ENCODE assay signal across 8 mouse cellular contexts in the genomic region with DNA sequence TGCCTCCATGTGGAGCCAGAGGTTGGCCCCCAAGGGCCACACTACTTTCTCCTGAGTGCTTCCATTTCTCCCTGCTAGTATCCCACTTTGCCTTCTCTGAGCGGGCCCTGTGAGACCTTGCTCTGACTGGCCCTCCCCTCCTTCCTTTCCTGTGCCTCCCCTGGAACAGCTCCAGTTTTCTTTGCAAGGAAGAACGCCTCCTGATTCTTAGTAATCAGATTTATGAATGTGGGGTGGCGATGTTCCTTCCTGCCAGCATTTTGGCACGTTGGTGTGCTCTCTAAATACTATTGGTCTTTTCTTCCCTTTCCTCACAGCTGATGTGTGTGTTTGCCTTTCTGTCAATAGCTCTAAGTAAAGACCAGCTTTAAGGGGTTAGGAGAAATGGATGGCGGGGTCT.
A peak's percentile ranks its signal among the peaks of the same experiment; 100 is the strongest.
DNase-seq lines count a peak whose midpoint lies in the region; ATAC-seq and TF ChIP-seq lines count a peak whose summit lies in the region.

No protein-coding gene starts in this region.

- intact Hi-C loops in heart, postnatal 36 days (cut with DNase I): no loop called here

- peaks cover 54% of the 10 kb centered on the region for H3K4me1 ChIP-seq in heart, embryonic 11.5 days (ENCODE audit: control insufficient read depth, insufficient read depth, low read length)

- H3K27ac ChIP-seq in heart, embryonic 11.5 days (ENCODE audit: low read depth, low read length): peak overlapping the region; percentile 42; the same call in 1 of the 2 replicates

- 53% methylated on average over 5 of the region's 5 CpGs for WGBS in heart, embryonic 11.5 days (ENCODE audit: insufficient replicate concordance)

- no peaks in the 10 kb centered on the region for H3K27me3 ChIP-seq in heart, embryonic 11.5 days (ENCODE audit: control insufficient read depth, insufficient read depth, low read length)
- H3K27me3 ChIP-seq in C2C12 (ENCODE audit: control insufficient read depth, insufficient read depth, insufficient read length): no peaks in the 10 kb centered on the region

- no peak overlapping the region for H3K9ac ChIP-seq in heart, embryonic 11.5 days (ENCODE audit: low read depth, low read length)

- H3K36me3 ChIP-seq in heart, embryonic 11.5 days (ENCODE audit: control insufficient read depth, insufficient read depth, low read length): no peaks in the 10 kb centered on the region
- H3K36me3 ChIP-seq in C2C12 (ENCODE audit: control insufficient read depth, insufficient read depth): peaks cover 5% of the 10 kb centered on the region

- H3K4me3 ChIP-seq in heart, embryonic 11.5 days (ENCODE audit: low read depth, low read length): no peak overlapping the region
- no peak overlapping the region for H3K4me3 ChIP-seq in C2C12 (ENCODE audit: insufficient read depth, poor library complexity, severe bottlenecking)

- no peaks in the 10 kb centered on the region for H3K9me3 ChIP-seq in heart, embryonic 11.5 days (replicated peaks; ENCODE audit: control insufficient read depth, low read length)

- H3K79me2 ChIP-seq in C2C12 (ENCODE audit: control insufficient read depth, insufficient read depth): peaks cover 100% of the 10 kb centered on the region

- no peak overlapping the region; the same call in 1 of the 2 replicates for H3K4me2 ChIP-seq in heart, embryonic 11.5 days

- no peak overlapping the region for H3ac ChIP-seq in C2C12 (ENCODE audit: control insufficient read depth, insufficient read length, low read depth)

- no peak for ATAC-seq in heart, embryonic 11.5 days (replicated peaks; ENCODE audit: insufficient number of reproducible peaks, low FRiP score, low TSS enrichment)
- ATAC-seq in frontal cortex, adult (ENCODE audit: low TSS enrichment): no peak

- H3K79me3 ChIP-seq in C2C12 (ENCODE audit: low read depth): peaks cover 79% of the 10 kb centered on the region

- TF ChIP-seq CTCF in C2C12 (IDR thresholded peaks at IDR 0.05; ENCODE audit: control insufficient read depth, insufficient read depth, insufficient read length): no peak

- DNase-seq in heart, postnatal 36 days: no peak
- DNase-seq in fibroblast of lung, adult 2 months (ENCODE audit: low read depth): peak; percentile 22
- peak; percentile 42 to 45 for DNase-seq in kidney, postnatal 4 days
- peak; percentile 46 for DNase-seq in telencephalon, adult 2 months (ENCODE audit: low read depth, low spot score)
- DNase-seq in right cerebral cortex, postnatal 4 days: no peak

TF ChIP-seq in C2C12, 6 proteins besides CTCF, POLR2A, EP300 and RAD21:
- TF ChIP-seq FOSL1 (IDR thresholded peaks at IDR 0.05; ENCODE audit: insufficient read depth, low read length, poor library complexity, severe bottlenecking): no peak
- TF ChIP-seq USF1 (IDR thresholded peaks at IDR 0.05; ENCODE audit: low read depth): no peak
- no peak for TF ChIP-seq CEBPB (IDR thresholded peaks at IDR 0.05; ENCODE audit: low read depth)
- TF ChIP-seq MYOD1 (IDR thresholded peaks at IDR 0.05; ENCODE audit: control insufficient read depth, insufficient read length, low read depth): no peak
- TF ChIP-seq MYOG (IDR thresholded peaks at IDR 0.05; ENCODE audit: control insufficient read depth, extremely low read depth, insufficient read length): no peak
- TF ChIP-seq MAX (IDR thresholded peaks at IDR 0.05): peak; percentile 21

Comparison
In these comparisons a context has a peak if more than half of its experiments do, and no peak if none do; other contexts are left out.
1. DNase-seq: peak in fibroblast of lung, adult 2 months (single experiment), kidney, postnatal 4 days (2 of 2) and telencephalon, adult 2 months (single experiment); none in heart, postnatal 36 days (0 of 2) and right cerebral cortex, postnatal 4 days (single experiment).